Mouse (Mus musculus) right cerebral cortex, postnatal 36 days (tissue): ENCODE results near the gene Twist2.

Source experiments
- DNase-seq, 2 experiments: peaks; one replicate each; pipeline ENCODE4 v3.0.0; 2022; ENCODE audit warnings: low spot score in 2 of 2, mixed read lengths in 1 of 2

Gene Twist2

DNA sequence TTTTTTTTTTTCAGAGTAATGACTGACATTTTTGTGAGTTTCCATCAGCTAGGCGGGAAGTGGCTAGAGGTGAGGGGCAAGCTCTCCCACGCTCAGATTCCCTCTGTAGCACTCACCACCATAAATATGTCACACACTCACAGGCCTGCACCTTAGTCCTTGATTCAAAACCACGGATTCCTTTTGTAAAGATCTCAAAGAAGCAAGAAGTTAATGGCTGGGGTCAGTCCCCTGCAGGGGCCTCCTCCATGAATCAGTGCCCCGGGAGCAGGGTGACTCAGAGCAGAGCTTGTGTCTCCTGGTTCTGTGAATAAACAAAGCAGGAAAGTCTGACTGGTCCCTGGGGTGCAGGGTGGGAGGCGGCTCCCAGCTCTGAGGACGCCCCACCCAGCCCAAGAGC lies 15.3 kb downstream of the Twist2 start:
- no peak for DNase-seq

DNA sequence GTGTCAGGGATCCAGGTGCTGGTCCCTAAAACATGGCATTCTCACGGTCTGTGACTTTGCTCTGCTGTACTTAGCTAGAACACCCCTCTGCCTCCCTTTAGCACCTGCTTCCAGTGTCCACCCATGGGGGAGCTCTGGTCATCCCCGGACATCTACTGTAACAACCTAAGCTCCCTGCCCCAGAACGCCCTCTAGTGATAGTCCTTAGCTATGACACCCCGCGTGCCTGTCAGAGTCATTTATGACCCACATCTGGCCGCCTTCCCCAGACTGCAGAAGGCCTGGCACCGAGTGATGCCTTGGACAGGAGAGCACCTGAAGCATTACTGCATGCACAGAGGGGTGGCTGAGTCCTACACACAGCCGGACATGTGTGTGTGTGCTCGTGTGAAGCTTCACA lies 18.0 kb downstream of the Twist2 start:
- DNase-seq = no peak

DNA sequence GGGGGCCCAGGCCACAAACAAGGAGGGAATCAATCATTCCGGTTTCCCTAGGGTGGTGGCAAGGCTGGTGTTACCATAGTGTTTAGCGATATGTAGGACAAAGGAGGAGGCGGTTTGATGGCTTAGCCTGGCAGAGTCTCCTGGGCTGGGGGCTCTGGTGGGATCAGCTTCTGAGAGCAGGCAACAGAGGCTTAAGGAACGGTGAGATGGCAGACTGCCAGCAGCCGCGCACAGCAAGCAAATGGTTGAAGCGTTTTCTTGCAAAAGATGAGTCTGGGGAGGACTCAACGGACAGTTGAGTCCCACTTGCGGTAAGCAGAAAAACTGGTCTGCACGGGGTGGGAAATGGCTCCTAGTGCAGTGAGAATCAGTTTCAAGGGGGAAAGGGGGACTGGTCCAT lies 19.3 kb downstream of the Twist2 start:
- no peak for DNase-seq

DNA sequence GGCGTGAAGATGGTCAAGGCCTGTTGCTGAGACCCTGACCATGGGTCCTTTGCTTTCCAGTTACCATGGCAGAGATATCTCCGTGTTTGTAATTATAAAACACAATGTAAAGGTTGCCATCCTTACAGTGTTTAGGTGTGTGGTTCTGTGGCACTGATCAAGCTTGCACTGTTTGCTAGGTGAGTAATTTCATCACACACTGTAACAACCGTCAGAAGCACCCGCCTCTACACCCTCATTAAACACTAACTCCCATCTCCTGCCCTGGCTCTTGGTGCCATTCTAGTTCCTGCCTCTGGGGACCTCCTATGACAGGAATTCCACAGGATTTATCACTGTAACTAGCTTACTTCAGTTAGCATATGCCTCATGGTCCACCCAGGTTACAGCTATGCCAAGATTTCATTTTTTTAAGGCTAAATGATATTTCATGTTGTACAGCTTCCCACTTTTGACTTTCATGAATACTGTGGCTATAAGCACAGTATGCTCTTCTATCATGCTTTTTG lies 21.1 kb downstream of the Twist2 start:
- DNase-seq = no peak

- no peak for DNase-seq
These were observed 22.3 kb downstream of the Twist2 start for GRCm38 (mm10) chr1:91823530-91823929.

DNA sequence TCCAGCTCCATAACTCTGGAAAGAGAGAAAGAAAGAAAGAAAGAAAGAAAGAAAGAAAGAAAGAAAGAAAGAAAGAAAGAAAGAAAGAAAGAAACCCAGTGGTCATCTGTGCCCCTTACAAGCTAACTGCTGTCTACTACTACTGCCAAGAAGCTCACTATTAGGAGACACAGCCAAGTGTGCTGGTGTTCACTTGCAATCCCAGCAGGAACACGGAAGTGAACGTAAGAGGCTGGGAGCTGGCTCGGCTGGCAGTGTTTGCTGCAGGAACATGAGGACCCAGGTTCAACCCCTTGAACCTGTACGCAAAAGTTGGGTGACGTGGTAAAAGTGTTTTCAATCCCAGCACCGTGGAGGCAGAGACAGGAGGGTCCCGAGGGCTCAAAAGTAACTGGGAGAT lies 22.7 kb downstream of the Twist2 start:
- DNase-seq = no peak

DNA sequence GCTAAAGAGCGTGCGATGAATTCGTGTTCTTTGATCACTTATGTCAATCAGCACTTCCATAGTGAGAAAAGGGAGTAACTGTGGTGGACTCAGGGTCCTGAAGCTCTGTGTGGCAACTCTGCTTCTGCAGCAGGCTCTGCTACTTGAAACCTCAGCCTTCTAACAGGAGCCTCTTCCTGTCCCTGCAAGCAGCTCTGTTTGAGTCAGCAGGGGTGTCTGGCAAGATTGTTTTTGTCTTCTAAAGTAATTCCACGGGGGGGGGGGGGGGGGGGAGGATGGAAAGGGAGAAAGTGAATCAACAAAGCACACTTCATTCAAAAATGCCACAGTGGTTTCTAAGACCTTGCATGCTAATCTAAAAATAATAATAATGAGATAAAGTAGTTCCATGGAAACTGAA lies 24.0 kb downstream of the Twist2 start:
- no peak for DNase-seq

DNA sequence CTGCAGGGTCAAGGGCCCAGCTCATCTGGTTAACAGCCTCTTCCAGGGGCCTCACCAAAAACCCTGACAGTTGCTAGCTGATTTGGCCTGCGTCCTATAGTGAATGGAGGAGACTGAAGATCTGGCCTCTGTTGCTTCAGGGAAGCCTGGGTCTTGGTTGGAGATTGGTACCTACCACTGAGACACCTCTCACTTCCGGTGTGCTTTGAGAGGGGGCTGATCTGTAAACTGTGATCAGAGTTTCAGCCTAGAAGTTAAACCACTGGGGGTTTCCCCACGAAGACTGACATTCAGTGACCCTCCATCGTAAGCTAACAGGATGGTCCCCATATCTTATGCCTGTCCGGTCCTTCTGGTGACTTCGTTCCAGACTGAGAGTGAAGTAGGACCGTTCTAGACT lies 30.7 kb downstream of the Twist2 start:
- no peak for DNase-seq

GRCm38 (mm10) chr1:91839557-91839956 lies 38.3 kb downstream of the Twist2 start:
- no peak for DNase-seq

GRCm38 (mm10) chr1:91839979-91840378 lies 38.7 kb downstream of the Twist2 start:
- DNase-seq = peak in 1 of 2 experiments; percentile 26

- peak in 1 of 2 experiments; percentile 22 for DNase-seq
These were observed 43.0 kb downstream of the Twist2 start for GRCm38 (mm10) chr1:91844236-91844635.

- DNase-seq = no peak
These were observed 43.6 kb downstream of the Twist2 start for GRCm38 (mm10) chr1:91844681-91845379.

DNA sequence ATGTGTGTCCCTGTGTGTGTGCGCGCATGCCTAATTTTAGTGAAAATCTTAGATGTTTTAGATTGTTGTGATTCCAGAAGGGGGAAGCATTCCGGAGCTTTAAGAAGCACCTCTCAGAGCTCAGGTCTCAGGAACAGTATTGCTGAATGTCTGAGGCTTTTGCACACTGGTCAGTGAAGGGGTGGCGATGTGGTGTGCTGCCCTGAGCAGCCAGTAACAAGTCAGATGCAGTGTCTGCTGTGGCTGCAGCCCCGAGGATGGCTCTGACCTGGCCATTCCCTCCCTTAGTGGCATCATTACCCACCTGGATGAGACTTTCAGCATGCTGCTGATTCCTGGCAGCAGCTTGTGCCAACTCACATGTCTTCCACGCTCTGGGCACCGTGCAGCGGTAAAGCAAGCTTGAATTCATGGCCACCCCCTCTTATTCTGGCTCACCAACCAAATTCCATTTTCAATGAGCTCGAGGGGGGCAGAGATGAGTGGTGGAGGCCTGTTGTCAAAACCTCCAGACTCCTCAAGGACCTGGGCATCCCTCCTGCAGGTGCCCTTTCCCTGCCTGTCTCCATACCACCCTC lies 44.2 kb downstream of the Twist2 start:
- peak in 1 of 2 experiments; percentile 19 for DNase-seq

- DNase-seq = no peak
These were observed 50.0 kb downstream of the Twist2 start for GRCm38 (mm10) chr1:91851300-91851699.

GRCm38 (mm10) chr1:91856771-91857664 lies 55.8 kb downstream of the Twist2 start:
- no peak for DNase-seq

DNA sequence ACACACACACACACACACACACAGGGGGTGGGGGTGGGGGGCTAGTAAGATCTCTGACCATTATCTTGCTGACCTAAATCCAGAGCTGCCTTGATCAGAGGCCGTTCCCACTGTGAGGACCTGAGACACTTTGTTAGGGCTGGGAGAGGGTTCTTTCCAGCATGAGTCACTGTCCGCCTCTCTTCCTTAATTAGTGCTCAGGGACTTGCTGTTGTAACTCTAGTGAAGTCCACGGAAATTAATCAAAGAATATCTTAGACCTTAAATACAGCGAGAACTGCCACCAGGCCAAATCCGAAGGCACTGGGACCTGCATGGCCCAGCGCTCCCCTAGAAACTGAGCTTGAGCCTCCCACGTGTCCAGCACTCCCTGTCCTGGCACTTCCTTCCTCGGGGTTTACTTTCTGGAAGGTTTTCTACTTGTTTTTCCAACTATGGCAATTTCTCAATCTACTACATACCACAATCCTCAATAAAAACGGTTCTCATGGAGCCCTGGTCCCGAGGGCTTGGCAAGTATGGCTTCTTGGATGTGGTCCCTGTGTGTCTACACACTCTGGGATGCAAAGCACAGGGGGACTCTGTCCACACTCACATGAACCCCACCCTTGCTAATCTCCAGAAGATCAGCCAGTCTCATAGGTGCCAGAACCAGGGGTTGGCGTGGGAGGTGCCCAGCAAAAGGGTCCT lies 57.0 kb downstream of the Twist2 start:
- no peak for DNase-seq

GRCm38 (mm10) chr1:91858901-91859300 lies 57.6 kb downstream of the Twist2 start:
- DNase-seq = no peak

DNA sequence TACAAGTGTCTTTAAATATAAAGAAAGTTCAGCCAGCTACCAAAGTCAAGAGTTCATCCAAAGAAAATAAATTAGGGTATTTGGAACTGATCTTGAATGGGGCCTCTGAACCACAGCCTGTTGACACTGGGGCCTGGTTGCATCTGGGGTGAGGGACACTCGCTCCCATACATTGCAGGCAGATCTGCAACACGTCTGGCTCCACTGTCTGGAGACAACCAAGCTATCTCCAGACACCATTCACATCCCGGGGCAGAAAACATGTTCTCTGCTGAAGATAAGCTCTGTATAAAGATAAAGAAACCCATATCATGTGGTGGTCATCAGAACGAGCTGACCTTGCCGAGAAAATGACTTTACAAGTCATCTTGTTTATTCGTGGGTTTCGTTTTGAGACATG lies 60.2 kb downstream of the Twist2 start:
- no peak for DNase-seq

GRCm38 (mm10) chr1:91866001-91866400 lies 64.7 kb downstream of the Twist2 start:
- DNase-seq = no peak

- no peak for DNase-seq
These were observed 69.8 kb downstream of the Twist2 start for GRCm38 (mm10) chr1:91871101-91871500.

GRCm38 (mm10) chr1:91872388-91873059 lies 71.3 kb downstream of the Twist2 start:
- DNase-seq = no peak
